Mouse (Mus musculus) embryo, embryonic 11.5 days (tissue): ENCODE data around the gene Gbx1.
"Not testable (repeated sequence)": the region's sequence is repeated elsewhere in the genome, so short reads cannot be mapped to it uniquely, and the experiment has no call there.

Source experiments
- DNase-seq: peaks from one replicate; pipeline ENCODE4 v3.0.0-alpha.2; 2012; ENCODE audit warnings: low read depth, low spot score

Gbx1 gene

DNA sequence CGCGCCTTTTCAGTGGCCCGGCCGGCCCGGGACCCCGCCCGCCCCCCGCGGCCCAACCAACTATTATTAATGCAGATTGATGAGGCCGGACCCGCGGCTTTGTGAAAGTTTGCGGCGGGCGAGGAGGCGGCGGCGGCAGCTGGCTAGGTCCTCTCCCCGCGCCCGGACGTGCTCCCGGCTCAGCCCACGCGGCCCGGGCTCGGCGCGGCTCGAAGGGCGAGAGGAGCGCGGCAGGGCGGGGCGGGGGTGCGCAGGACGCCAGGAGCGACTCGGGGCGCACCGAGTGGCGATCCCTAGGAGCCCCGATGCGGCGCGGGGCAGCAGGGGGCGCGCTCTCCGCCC lies at the start of gene Gbx1:
TSS of gene Gbx1 (minus strand) at position 314 of the 342 bp plus-strand sequence.
- DNase-seq, result no peak

DNA sequence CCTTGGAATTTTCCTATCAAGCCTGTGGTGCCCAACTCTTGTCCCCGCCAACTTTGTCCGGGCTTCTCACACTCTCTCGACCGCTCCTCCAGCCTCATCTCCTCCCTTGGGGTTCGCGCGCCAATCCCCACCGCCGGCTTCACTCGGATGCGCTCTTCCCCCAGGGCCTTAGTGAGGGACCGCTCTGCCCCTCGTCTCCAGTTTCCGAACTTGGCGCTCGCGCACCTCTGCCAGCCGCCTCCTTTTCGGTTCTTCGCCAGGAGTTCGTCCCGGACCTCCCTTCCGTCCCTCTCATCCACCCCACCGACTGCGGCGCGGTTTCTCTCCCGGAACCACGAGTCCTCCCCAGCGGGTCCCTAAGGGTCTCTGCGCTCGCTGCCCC lies 49.8 kb upstream of the Gbx1 start:
- DNase-seq, result no peak

DNA sequence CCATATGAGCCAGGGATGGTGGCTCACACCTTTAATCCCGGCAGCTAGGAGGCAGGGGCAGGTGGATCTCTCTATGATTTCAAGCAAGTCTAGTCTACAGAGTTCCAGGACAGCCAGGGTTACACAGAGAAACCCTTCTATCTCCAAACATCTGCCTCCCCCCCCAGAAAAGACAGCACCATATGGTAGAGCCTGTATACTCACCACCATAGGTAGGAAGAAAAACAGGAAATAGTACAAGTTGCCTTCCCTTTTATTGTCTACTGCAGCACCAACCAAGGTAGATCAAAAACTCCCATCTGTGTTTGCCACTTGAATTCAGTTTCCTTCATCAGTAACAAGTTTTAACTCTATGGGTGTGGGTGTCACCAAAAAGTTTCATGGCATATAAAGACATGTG lies 48.9 kb upstream of the Gbx1 start:
- no peak for DNase-seq

DNA sequence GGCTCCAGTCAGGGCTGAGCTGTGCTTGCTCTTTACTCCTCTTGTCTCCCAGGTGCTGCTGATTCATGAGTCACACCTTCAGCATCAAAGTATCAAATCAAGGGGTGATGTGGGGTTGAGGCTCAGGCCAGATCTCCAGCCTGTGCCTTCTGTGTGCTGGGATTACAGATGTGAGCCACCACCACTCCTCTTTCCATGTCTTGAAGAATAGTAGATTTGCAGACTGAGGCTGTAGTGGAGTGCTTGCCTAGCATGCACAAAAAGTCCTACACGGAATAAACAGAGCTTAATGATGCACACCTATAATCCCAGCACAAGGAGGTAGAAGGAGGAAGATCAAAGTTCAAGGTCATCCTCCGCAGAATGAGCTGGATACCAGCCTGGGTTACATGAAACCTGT lies 29.7 kb upstream of the Gbx1 start, which contains the start of gene 4931409K22Rik:
TSS of gene 4931409K22Rik (minus strand) at position 101 of the 400 bp plus-strand sequence.
- no peak for DNase-seq

DNA sequence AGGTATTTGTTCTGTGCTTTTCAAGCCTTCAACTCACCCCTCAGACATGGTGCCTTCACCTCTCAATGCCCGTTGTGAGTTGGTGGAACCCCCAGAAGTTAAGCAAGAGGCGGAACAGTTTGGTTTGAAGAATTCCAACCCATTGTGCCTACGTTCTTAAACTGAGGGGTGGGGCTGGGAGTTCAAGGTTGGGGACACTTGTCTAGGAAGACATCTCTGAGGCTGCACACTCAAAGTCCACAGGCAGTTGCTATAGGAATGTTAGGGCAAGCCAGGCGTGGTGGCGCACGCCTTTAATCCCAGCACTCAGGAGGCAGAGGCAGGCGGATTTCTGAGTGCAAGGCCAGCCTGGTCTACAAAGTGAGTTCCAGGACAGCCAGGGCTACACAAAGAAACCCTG lies 28.3 kb upstream of the Gbx1 start:
- DNase-seq, result not testable (repeated sequence)

DNA sequence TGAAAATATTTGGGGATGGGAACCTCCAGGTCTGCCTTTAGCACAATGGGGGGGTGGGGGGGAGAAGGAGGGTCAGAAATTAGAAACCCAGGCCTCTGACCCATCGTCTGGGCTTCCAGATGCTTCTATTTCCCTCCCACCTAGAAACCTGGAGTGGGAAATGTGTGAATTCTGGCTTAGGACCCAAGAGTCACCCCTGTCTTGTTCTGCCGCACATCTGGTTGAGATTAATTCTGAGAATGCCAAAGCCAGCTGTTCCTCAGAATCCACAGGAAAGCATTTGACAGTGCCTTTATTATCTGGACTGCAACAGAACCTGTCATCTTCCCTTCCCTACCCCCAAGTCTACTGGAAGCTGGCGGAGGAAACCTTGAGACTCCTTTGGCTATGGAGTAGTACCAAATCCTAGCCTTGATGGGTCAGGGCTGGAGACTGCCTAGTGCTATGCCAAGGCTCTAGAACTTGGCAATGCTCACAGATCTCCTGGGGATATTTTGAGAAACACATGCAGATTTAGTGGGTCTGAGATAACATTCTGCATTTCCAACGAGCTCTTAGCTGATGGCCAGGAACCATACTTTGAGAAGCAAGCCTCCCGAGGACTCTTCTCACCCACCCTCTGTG lies 26.7 kb upstream of the Gbx1 start:
- no peak for DNase-seq

DNA sequence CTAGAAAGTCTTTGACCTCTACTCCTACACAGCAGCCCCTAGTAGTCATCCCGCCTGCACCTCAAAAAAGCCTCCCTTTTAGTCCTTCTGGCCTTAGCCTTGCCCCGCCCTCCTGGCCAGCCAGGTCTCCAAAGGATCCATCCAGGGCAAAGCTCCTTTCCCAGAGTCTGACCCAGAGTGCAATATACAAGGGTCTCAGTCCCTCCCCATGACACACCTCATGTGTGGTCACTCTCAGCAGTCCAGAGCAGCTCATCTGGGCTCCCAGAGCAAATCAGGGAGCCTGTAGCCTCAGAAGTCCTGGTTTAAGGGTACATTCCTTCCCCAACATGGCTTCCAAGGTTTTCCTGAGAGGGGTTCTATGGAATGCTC lies 24.3 kb upstream of the Gbx1 start:
- no peak for DNase-seq

DNA sequence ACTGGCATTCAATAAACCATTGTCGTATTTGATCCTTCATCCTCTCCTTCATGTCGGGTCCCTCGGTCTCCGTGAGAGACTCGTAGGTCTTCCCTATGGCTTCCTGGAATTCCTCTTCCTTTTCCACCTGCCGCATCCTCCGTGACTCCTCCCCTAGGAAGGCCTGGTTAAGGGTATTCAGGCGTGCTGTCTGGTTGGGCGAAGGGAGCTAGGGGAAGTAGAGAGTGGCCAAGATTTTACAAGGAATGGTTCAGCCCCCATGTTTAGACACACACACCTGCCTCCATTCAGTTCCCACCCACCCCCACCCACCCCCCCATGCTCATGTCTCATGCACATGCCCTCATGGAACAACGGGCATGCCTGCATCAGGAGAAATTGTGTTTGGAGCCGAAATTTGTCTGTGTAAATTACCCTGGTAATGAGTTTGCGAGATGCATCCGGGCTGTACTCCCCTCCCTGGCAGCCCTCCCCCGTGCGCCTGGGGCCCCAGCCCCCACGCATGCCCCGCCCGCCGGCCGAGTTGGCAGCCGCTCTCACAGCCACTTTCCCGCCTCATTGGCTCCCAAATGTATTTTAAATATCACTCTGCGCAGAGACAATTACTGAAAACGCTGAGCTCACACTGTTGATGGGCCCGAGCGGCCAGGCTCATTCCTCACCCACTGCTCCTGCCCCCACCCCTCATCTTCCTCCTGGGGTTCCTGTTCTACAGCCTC lies 23.8 kb upstream of the Gbx1 start:
- DNase-seq, result no peak

DNA sequence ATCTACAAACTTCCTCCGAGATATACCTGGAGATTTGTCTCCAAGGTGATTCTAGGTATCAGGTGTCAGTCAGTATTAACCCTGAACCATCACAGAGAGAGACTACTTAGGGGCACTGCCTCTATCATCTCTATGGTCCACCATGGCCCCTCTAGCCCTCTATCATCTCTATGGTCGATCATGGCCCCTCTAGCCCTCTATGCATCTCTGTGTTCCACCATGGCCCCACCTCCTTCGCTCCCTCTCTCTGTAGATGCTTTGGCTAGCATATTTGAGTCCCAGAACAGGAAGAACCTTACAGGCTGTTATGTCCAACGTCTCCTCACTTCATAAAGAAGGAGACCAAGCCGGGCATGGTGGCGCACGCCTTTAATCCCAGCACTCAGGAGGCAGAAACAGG lies 15.6 kb upstream of the Gbx1 start:
- DNase-seq, result no peak

DNA sequence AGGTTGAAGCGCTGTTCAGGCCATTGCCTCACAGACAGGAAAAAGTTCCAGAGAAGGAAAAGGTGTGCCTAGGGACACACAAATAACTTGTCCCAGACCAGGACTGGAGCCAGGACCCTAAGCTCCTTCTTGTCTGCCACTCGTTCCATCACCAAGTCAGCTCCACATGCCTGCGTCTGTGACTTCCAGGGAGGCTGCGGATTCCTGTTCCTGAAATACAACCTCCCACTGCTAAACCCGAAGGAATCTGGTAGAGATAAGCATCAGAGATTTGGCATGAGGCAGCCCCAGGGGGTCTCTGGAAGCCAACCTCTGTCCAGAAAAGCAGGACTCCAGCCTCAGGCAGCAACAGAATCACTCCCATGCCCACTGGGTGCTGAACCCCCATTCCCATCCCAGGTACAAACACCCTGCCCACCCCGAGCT lies 14.2 kb upstream of the Gbx1 start:
- DNase-seq, result no peak

DNA sequence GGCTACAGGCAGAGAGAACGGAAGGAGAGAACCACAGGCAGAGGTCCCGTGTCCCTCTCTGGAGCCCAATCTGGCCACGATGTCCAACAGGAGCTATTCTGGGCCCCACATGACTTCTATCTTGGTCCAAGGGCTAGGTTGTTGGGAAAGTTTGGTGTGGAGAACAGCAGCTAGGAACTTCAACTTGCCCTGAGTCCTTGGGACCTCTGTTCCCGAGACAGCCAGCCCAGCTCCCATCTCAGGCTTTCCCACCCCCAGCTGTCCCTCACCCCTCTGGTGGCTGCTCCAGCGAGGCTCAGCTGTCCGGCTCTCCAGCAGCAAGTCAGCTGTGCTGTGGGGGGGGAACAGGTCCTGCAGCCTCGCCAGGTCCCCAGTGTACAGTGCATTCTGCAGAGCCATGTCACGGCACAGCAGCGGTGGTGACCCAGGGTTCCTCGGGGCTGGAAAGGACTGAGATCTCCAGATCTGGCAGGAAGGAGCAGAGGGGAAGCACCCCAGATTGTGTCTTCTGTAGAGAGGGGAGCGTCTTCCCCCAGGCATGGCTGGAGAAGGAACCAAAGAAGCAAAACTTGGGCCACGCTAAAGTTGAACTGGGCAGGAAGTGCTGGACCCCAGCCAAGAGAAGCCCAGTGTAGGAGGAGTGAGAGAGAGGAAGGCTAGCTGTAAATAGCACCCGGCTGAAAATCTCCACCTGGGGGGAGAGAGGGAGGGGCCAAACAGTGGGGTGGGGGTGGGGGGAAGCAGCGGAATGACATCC lies 13.6 kb upstream of the Gbx1 start, which contains the start of gene Asb10:
TSS of gene Asb10 (minus strand) at position 592 of the 757 bp plus-strand sequence.
- DNase-seq, result no peak

DNA sequence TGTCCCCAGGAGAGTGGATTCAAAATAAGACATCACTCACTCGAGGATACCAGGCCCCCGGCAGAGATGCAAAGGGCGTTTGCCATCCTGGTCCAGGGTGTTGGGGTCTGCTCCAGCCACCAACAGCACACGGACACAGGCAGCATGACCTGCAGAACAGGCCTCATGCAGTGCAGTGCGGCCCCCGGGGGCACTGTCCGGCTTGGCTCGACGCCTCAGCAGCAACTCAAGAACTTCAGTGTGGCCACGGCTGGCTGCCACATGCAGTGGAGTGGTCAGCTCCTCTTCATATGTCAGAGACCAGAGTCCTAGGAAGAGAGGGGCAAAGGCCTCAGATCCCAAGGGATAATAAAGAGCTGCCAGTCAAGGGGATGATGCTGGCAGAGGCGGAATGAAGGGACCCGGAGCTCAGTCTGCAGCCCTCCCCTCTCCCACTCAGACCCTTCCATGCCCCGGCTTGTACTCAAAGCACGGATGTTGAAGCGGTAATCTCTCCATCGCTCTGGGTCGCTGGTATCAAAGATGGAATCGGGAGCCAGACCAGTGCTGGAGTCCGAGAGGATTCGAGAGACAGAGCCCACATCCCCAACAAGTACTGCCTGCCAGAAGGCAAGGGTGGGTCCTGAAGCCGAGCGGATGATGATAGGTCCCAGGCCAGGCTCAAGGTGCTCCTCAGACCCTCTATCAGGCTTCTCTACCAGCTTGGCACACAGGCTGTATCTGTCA lies 12.7 kb upstream of the Gbx1 start:
- no peak for DNase-seq

DNA sequence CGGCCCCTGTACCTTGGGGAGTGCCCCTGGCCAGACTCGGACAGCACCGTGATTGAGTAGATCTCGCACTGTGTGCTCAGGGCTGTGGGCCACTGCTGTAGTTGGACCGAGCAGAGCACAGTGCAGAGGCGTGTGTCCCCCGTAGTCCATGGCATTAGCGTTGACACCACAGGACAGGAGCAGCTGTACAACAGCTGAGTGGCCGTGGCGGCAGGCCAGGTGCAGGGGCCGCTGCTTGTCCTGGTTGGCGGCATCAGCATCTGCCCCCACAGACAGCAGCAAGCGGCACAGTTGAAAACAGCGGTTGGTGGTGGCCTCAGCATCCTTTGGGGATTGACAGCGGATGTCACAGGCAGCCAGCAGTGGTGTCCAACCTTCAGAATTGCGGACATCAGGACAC lies 10.6 kb upstream of the Gbx1 start:
- DNase-seq, result no peak

DNA sequence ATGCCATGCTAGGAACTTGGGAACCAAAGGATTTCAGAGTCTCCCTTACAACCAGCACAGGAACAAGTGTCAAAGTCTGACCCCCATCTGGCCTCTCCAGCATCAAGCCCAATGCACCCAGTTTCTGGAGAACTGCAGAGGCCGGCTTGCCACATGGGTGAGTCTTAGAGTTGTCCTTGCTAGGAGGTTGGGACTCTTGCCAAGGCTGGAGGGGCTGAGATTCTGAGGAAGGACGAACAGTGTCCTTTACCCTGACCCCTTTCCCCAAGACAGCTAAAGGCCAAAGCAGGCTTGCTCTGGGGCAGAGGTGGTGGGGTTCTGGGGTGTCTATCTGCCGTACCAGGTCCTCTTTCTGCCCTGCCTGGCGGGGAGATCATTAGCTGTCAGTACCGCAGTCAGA lies 9.5 kb upstream of the Gbx1 start:
- no peak for DNase-seq

DNA sequence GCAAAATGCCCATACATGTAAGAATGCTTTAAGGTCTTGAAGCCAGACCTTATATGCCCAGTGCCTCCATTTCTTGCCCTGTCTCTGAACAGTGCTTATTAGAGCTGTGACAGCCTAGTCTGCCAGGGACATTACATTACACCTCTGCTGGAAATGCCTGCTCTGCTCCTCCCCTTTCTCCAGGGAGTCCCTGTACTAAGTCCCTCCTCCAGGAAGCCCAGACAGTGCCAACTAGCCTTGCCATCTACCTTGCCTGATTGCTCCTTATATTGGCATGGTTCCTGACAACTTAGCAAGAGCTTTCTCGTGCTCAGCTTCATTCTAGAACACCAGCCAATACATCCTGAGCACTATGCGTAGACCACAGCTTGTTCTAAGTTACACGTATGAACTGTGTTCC lies 8.7 kb upstream of the Gbx1 start:
- DNase-seq, result no peak

DNA sequence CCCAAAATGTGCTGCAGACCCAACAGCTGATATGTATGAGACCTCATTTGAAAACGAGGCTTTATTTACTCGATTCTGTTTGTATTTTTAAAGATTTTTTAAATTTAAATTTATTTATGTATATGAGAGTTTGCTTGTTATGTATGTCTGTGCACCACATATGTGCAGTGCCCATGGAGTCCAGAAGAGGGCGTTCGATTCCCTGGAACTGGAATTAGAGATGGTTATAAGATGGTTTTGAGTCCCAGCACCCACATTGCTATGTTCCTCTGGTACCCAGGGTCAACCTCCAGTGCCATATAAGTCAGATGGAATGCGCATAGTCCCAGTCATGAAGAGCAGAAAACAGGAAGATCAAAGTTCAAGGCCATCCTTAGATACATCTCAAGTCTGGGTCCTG lies 7.3 kb upstream of the Gbx1 start:
- no peak for DNase-seq

DNA sequence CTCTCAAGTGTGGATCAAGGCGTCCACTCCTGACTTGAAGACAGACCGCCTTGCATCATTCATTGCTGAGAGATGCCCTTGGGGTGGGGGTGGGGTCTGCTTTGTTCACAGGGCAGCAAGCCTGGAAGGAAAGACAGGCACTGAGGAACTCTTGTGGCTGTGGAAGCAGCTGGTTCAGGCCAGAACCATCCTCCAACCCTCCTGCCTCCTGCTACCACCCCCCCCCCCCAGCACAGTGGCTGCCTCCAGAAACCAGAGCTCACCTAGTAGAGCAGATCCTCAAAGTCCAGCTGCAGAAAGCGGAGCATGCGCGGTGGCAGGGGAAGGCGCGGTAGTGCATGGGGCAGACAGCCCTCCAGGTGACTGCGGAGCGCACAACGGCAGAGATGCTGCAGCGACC lies 6.4 kb upstream of the Gbx1 start:
- no peak for DNase-seq

DNA sequence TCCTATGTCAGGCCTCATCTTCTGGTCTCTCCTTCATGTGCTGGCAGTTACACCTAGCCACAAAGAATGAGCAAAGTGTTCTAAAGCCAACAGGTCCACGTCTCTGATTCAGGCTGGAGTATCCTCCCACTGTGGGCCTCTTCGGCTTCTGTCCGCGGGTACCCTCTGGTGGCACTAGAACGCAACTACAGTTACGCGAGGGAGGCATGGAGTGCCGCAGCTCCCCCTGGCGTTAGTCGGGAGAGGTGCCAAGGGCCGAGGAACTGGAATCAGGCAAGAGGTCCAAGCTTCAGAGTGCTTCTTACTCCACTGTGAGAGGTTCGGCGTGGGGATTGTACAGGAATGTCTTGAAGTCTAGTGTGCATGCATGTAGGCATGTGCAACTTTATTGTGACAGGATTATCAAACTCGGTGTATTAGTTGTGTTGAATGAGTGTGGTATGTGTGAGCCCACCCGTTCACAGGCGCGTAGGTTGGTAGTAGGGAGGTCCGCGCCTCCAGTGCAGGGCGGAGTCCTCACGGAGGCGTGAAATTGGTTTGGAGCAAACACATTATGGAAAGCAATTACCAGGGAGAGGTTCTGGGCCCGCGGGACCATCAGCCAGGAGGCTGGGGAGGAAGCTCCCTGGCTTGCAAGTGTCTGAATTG lies 3.2 kb upstream of the Gbx1 start:
- DNase-seq, result peak; percentile 81

DNA sequence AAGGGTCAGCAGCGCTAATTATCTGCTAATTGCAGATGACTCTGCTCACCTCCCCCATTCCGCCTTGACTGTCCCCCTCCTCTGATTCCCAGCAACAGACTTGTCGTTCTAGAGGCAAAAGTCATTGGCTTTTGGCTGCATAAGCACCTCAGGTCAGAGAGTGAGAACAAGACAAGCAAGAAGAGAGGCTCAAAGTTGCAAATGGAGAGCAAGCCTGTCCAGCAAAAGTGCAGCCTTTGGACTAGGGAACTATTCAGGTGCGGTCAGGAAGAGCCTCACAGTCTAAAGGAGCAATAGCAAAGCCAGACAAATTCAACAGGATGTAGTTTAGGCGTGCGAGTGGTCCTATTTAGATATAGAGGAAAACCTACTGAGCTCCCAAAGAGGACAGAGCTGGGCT lies 778 bp upstream of the Gbx1 start:
- no peak for DNase-seq

DNA sequence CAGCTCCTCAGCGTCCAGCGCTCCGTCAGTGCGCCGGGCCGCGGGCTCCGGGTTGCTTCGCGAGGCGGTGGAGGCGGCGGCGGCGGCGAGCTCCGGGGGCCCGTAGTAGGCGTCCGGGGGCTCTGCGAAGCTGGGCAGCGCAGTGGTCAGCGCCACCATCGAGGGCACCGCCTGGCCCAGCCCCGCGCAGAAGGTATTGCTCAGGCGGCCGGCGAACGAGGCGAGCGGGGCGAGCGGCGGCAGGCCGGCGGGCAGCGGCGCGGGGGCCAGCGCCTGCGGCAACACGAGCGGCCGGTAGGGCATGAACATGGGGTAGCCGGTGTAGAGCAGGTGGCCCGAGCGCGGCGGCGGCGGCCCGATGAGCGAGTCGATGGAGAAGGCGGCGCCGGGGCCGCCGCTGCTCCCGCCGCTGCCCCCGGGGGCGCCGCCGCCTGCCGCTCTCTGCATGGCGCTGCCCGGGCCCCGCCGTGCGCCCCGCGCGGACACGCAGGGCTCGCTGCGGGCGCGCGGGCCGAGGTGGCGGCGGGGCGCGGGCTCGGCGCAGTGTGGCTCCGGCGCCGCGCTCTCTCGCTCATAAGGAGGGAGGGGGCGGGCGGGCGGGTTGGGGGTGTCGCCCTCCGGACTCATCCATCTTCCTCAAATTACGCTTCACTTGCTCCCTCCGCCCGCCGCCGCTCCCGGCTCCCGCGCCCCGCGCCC lies 663 bp downstream of the Gbx1 start:
- DNase-seq, result no peak
